Mouse (Mus musculus) kidney, adult 2 months (tissue): ENCODE results near the gene Mapk9.

Experiments
- CTCF ChIP-seq: fragments of 200-500 bp; conservative IDR thresholded peaks from 2 replicates; pipeline ENCODE4 v1.5.1; 2011; ENCODE audit warnings: low read depth, mild to moderate bottlenecking, control low read depth, low read length, moderate library complexity, mixed read lengths; ENCODE audit not compliant: insufficient read depth, insufficient read length
- POLR2A ChIP-seq: fragments of 200-500 bp; IDR thresholded peaks from one replicate; pipeline ENCODE4 v1.6.1; 2011; ENCODE audit warnings: low read depth, low read length, control low read depth

GRCm38 (mm10) chr11:49808946-49809345 lies 37.6 kb upstream of the Mapk9 start:
- TF ChIP-seq CTCF, result no peak
- no peak for TF ChIP-seq POLR2A
